Mouse (Mus musculus) brain, adult 2 months (tissue): Measurements from ENCODE around the gene Cytip.
A peak's percentile ranks its signal among the peaks of the same experiment; 100 is the strongest.
"Not testable (repeated sequence)": the region's sequence is repeated elsewhere in the genome, so short reads cannot be mapped to it uniquely, and the experiment has no call there.

ENCODE experiments used
- DNase-seq: peaks from one replicate; pipeline ENCODE4 v3.0.0; 2011; ENCODE audit warnings: low read depth, low spot score

The Cytip gene

DNA sequence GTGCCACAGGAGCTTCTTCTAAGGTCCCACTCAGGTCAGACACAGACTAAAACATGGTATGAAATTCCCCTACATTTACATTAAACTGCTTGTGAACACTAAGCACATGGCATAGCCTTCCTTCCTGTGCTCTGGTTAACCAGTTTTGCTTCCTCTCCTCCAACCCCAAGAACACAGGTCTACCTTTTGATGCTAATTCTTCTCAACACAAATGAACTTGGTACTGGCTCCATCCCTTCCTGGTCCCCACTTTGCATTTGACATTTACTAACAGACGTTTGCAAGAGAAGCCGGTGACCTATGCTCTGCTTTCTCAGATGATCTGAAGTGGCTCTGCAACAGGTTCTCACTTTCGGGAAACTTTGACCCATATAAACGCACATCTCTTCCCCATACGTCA is 65.4 kb downstream of the Cytip start:
- DNase-seq, result no peak

DNA sequence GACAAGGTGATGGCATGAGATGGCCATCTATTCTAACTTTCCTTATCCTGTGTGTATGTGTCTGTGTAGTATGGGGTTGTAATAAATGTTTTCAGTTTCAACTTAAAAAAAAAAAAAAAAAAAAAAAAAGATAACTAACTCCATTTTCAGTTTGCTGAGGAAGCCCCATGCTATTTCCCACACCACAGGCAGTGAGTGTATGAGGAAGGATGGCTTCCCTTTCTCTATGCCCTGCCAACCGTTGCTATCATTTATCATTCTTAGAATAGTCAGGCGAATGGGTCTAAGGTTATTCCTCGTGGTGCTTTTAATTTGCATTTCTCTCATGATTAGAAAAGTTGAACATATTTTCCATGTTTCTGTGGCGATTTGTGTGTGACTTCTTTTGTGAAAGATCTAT is 84.2 kb downstream of the Cytip start:
- no peak for DNase-seq

DNA sequence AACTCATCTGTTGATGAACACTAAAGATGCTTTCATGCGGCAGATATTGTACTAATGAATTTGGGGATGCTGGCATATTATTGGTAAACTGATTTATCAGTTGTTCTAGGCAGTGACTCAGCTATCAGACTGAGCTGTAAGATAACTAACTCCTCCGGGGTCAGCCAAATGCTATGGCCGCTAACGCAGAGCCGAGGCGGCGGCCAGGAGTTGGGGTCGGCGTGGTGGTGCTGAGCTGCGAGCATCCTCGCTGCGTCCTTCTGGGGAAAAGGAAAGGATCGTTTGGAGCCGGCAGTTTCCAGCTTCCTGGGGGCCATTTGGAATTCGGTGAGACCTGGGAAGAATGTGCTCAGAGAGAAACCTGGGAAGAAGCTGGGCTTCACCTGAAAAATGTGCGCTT is 87.4 kb downstream of the Cytip start:
- not testable (repeated sequence) for DNase-seq

DNA sequence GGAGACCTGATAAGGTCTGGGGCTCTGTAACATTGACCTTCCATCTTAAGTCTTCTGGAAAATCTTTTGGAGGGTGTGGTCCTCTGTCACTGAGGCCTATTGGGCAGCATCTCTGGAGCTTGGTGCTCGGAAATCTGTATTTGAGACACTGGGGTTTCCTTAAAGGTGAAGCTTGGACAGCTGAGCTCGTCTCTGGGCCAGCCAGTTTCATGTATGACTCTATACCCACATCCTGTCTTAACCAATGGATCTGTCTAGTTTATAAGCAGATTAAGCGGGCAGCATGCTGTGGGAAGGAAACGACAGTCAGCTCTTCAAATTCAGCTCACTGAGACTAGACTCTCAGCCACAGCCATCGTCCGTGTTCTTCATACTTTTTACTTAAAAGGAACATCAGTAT is 88.3 kb downstream of the Cytip start:
- DNase-seq, result no peak

DNA sequence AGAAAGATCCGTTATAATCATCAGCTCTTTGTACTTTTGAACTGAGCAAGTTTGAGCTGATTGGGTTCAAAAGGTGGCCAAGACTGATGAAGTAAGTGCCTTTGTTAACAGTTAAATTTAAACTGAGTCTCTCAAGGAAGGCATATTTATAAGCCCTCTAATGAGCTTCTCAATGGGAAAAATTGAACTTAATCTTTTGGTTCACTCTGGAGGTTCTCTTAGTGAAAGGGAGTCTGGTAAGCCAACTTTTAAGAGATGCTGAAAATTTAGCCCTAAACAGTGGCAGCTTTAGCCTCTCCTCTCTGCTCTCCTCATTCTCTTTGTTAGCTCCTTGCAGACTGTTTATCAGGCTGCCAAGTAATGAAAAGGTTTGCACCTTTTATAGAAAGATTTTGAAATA is 100.5 kb downstream of the Cytip start:
- DNase-seq, result no peak

- no peak for DNase-seq
Observed at GRCm38 (mm10) chr2:58086420-58086819, 108.9 kb downstream of the Cytip start.

GRCm38 (mm10) chr2:58079849-58080248 is 115.5 kb downstream of the Cytip start:
- peak; percentile 56 for DNase-seq
